Mouse (Mus musculus) embryonic facial prominence, embryonic 15.5 days (tissue): ENCODE data around the gene Fgfrl1. TPM values are rescaled to one million over a fixed set of nuclear protein-coding genes. Genes with fewer than 3 reads are reported as not detected.

Experiments used
- polyA plus RNA-seq: library from polyadenylated mRNA; unstranded; fragments of >200 nt; fragmentation: Nextera tagmentation; extraction: Ambion mirVana; gene quantifications from 2 replicates; pipeline ENCODE4 v1.2.1, GENCODE M21; 2015

The Fgfrl1 gene
- polyA plus RNA-seq, 1 experiment from 2014 or later: 29.4 TPM

Other genes starting within 250 kb of the Fgfrl1 start
- gene Mfsd7a, start 243.5 kb upstream of the Fgfrl1 start, polyA plus RNA-seq: 0.65 and 1.1 TPM in 2 replicates
- 19.5 and 20.9 TPM in 2 replicates for gene Pcgf3, start 231.2 kb upstream of the Fgfrl1 start, polyA plus RNA-seq
- gene Cplx1, start 142.4 kb upstream of the Fgfrl1 start, polyA plus RNA-seq: 0.38 and 0.89 TPM in 2 replicates
- gene Gak, start 62.6 kb upstream of the Fgfrl1 start, polyA plus RNA-seq: 47.9 and 56.4 TPM in 2 replicates
- 27.4 and 29.4 TPM in 2 replicates for gene Tmem175, start 62.6 kb upstream of the Fgfrl1 start, polyA plus RNA-seq
- 17.3 and 18.1 TPM in 2 replicates for gene Idua, start 32.1 kb upstream of the Fgfrl1 start, polyA plus RNA-seq
- 14.6 and 17.4 TPM in 2 replicates for gene Dgkq, start 22.7 kb upstream of the Fgfrl1 start, polyA plus RNA-seq
- gene Slc26a1, start 16.8 kb upstream of the Fgfrl1 start, polyA plus RNA-seq: 0.93 and 0.96 TPM in 2 replicates
- gene Rnf212, start 82.6 kb downstream of the Fgfrl1 start, polyA plus RNA-seq: not detected in 2 replicates
- not detected in 2 replicates for gene Tmed11, start 103.0 kb downstream of the Fgfrl1 start, polyA plus RNA-seq
- gene Vmn2r8, start 116.5 kb downstream of the Fgfrl1 start, polyA plus RNA-seq: not detected in 2 replicates
- gene Vmn2r9, start 160.2 kb downstream of the Fgfrl1 start, polyA plus RNA-seq: 0.01 TPM in 1 of 2 replicates, not detected in the other